Mouse (Mus musculus) adrenal gland, postnatal 14 days (tissue): ENCODE measurements around the gene Anapc2. TPM values are rescaled to one million over a fixed set of nuclear protein-coding genes. Genes with fewer than 3 reads are reported as not detected.

Source experiments
- DNase-seq: peaks from one replicate; pipeline ENCODE4 v3.0.0; 2021; ENCODE audit warnings: mixed read lengths
- total RNA-seq: library from RNA; stranded (reverse); gene quantifications from 2 replicates; pipeline ENCODE4 v1.2.3, GENCODE M21; 2021

Anapc2 gene
- total RNA-seq, 1 experiment from 2014 or later, result 63.9 TPM

- DNase-seq, result no peak
Observed at GRCm38 (mm10) chr2:25303931-25304656, 31.8 kb downstream of the Anapc2 start.

- DNase-seq, result peak; percentile 44
Observed at GRCm38 (mm10) chr2:25304657-25305541, 32.6 kb downstream of the Anapc2 start.

- no peak for DNase-seq
Observed at GRCm38 (mm10) chr2:25305587-25306359, 33.5 kb downstream of the Anapc2 start.

GRCm38 (mm10) chr2:25310180-25310579 lies 37.9 kb downstream of the Anapc2 start:
- DNase-seq, result no peak

GRCm38 (mm10) chr2:25310969-25311368 lies 38.7 kb downstream of the Anapc2 start:
- DNase-seq, result no peak

- DNase-seq, result no peak
Observed at GRCm38 (mm10) chr2:25311491-25311891, 39.2 kb downstream of the Anapc2 start.

GRCm38 (mm10) chr2:25318119-25318966 lies 46.1 kb downstream of the Anapc2 start:
- no peak for DNase-seq

- peak; percentile 80 for DNase-seq
Observed at GRCm38 (mm10) chr2:25318971-25319773, 46.9 kb downstream of the Anapc2 start, which contains the start of gene Grin1. Grin1 (minus strand) TSS chr2:25319187.

- DNase-seq, result no peak
Observed at GRCm38 (mm10) chr2:25320084-25320483, 47.8 kb downstream of the Anapc2 start.

- no peak for DNase-seq
Observed at GRCm38 (mm10) chr2:25326036-25326435, 53.8 kb downstream of the Anapc2 start.

- peak; percentile 63 for DNase-seq
Observed at GRCm38 (mm10) chr2:25328440-25328839, 56.2 kb downstream of the Anapc2 start.

- no peak for DNase-seq
Observed at GRCm38 (mm10) chr2:25331470-25331869, 59.2 kb downstream of the Anapc2 start.

GRCm38 (mm10) chr2:25332286-25333160 lies 60.2 kb downstream of the Anapc2 start, which contains the start of gene Man1b1:
Man1b1 (plus strand) TSS chr2:25332338.
- DNase-seq, result peak; percentile 100

- DNase-seq, result no peak
Observed at GRCm38 (mm10) chr2:25333569-25333968, 61.3 kb downstream of the Anapc2 start.

Other genes starting within 250 kb of the Anapc2 start
- gene Nsmf, start 218.1 kb upstream of the Anapc2 start, total RNA-seq, result 58.5 and 61.2 TPM in 2 replicates
- 1.3 and 7.7 TPM in 2 replicates for gene Entpd8, start 192.2 kb upstream of the Anapc2 start, total RNA-seq
- not detected in 2 replicates for gene Noxa1, start 177.3 kb upstream of the Anapc2 start, total RNA-seq
- 8.7 and 9.5 TPM in 2 replicates for gene Nrarp, start 91.7 kb upstream of the Anapc2 start, total RNA-seq
- gene Tor4a, start 75.6 kb upstream of the Anapc2 start, total RNA-seq, result 13.9 and 21.3 TPM in 2 replicates
- gene Nelfb, start 61.0 kb upstream of the Anapc2 start, total RNA-seq, result 41.6 and 47.1 TPM in 2 replicates
- not detected in 2 replicates for gene Stpg3, start 57.8 kb upstream of the Anapc2 start, total RNA-seq
- not detected in 2 replicates for gene Fam166a, start 53.7 kb upstream of the Anapc2 start, total RNA-seq
- 290 and 294 TPM in 2 replicates for gene Tubb4b, start 47.8 kb upstream of the Anapc2 start, total RNA-seq
- not detected in 2 replicates for gene Slc34a3, start 38.1 kb upstream of the Anapc2 start, total RNA-seq
- not detected in 2 replicates for gene Rnf224, start 35.7 kb upstream of the Anapc2 start, total RNA-seq
- gene Rnf208, start 30.2 kb upstream of the Anapc2 start, total RNA-seq, result 7.2 and 7.9 TPM in 2 replicates
- gene Cysrt1, start 30.0 kb upstream of the Anapc2 start, total RNA-seq, result not detected in 2 replicates
- gene AL732309.1, start 25.6 kb upstream of the Anapc2 start, total RNA-seq, result 3.3 and 3.9 TPM in 2 replicates
- gene Tmem203, start 17.0 kb upstream of the Anapc2 start, total RNA-seq, result 25.6 and 31.0 TPM in 2 replicates
- 10.9 and 13.4 TPM in 2 replicates for gene Tprn, start 9.9 kb upstream of the Anapc2 start, total RNA-seq
- gene Ssna1, start within 50 bp of the Anapc2 start, total RNA-seq, result 45.8 and 49.8 TPM in 2 replicates
- gene Tmem210, start 15.7 kb downstream of the Anapc2 start, total RNA-seq, result not detected in 2 replicates
- gene Lrrc26, start 17.4 kb downstream of the Anapc2 start, total RNA-seq, result not detected in 2 replicates
- gene Grin1, start 46.7 kb downstream of the Anapc2 start, total RNA-seq, result 9.7 and 11.0 TPM in 2 replicates
- 43.1 and 45.7 TPM in 2 replicates for gene Man1b1, start 59.9 kb downstream of the Anapc2 start, total RNA-seq
- gene Dpp7, start 83.9 kb downstream of the Anapc2 start, total RNA-seq, result 19.9 and 20.8 TPM in 2 replicates
- 8.7 and 11.8 TPM in 2 replicates for gene Uap1l1, start 93.2 kb downstream of the Anapc2 start, total RNA-seq
- gene Sapcd2, start 99.8 kb downstream of the Anapc2 start, total RNA-seq, result 3.4 and 3.5 TPM in 2 replicates
- 7.6 and 9.5 TPM in 2 replicates for gene Entpd2, start 123.4 kb downstream of the Anapc2 start, total RNA-seq
- gene Npdc1, start 126.9 kb downstream of the Anapc2 start, total RNA-seq, result 77.2 and 90.9 TPM in 2 replicates
- 4.7 TPM in 1 of 2 replicates, not detected in the other for gene Fut7, start 150.8 kb downstream of the Anapc2 start, total RNA-seq
- gene Abca2, start 156.2 kb downstream of the Anapc2 start, total RNA-seq, result 29.3 and 30.1 TPM in 2 replicates
- gene Clic3, start 184.4 kb downstream of the Anapc2 start, total RNA-seq, result 0.74 and 1.0 TPM in 2 replicates
- gene Paxx, start 188.6 kb downstream of the Anapc2 start, total RNA-seq, result 36.2 and 42.6 TPM in 2 replicates
- 8.7 and 9.9 TPM in 2 replicates for gene Ptgds, start 197.6 kb downstream of the Anapc2 start, total RNA-seq
- gene Lcn12, start 221.4 kb downstream of the Anapc2 start, total RNA-seq, result not detected in 2 replicates
- gene Fbxw5, start 228.3 kb downstream of the Anapc2 start, total RNA-seq, result 79.3 and 81.4 TPM in 2 replicates
- 4.4 and 36.5 TPM in 2 replicates for gene C8g, start 229.2 kb downstream of the Anapc2 start, total RNA-seq